Mouse (Mus musculus) stomach, postnatal 0 days (tissue): ENCODE measurements around the gene Slc9a9. TPM values are rescaled to one million over a fixed set of nuclear protein-coding genes. Genes with fewer than 3 reads are reported as not detected.

Experiments
- ATAC-seq: fragments of 200-750 bp; cut with Nextera tagmentation; 2 replicates; pipeline ENCODE4 v1.8.0; 2017; ENCODE audit not compliant: low FRiP score, low TSS enrichment
- DNase-seq: peaks from one replicate; pipeline ENCODE4 v3.0.0-alpha.2; 2016; ENCODE audit warnings: low spot score
- H3K27ac ChIP-seq: fragments of 300-500 bp; sonication (generic); replicated peaks from 2 replicates; pipeline ENCODE4 v1.5.1; 2014; ENCODE audit warnings: mild to moderate bottlenecking, control low read depth
- H3K27me3 ChIP-seq: fragments of 300-500 bp; sonication (generic); 2 replicates; pipeline ENCODE4 v1.6.1; 2014; ENCODE audit warnings: low read length; ENCODE audit not compliant: control insufficient read depth, insufficient read depth
- H3K36me3 ChIP-seq: fragments of 300-500 bp; sonication (generic); 2 replicates; pipeline ENCODE4 v1.6.1; 2014; ENCODE audit warnings: low read length, mixed read lengths; ENCODE audit not compliant: control insufficient read depth, insufficient read depth
- H3K4me1 ChIP-seq: fragments of 300-500 bp; sonication (generic); replicated peaks from 2 replicates; pipeline ENCODE4 v1.6.1; 2014; ENCODE audit warnings: antibody characterized with exemption; ENCODE audit not compliant: control insufficient read depth, insufficient read depth
- H3K4me2 ChIP-seq: fragments of 300-500 bp; sonication (generic); replicated peaks from 2 replicates; pipeline ENCODE4 v1.6.1; 2014; ENCODE audit warnings: low read depth, mild to moderate bottlenecking, control low read depth, moderate library complexity
- H3K4me3 ChIP-seq: fragments of 300-500 bp; sonication (generic); 2 replicates; pipeline ENCODE4 v1.5.1; 2014; ENCODE audit warnings: low read depth, low read length, control low read depth
- H3K9ac ChIP-seq: fragments of 300-500 bp; sonication (generic); 2 replicates; pipeline ENCODE4 v1.6.1; 2014; ENCODE audit warnings: mild to moderate bottlenecking, low read length, control low read depth, mixed read lengths
- H3K9me3 ChIP-seq: fragments of 300-500 bp; sonication (generic); 2 replicates; pipeline ENCODE4 v1.6.1; 2016; ENCODE audit warnings: low read length; ENCODE audit not compliant: control insufficient read depth
- CTCF ChIP-seq: IDR thresholded peaks from 2 replicates; pipeline ENCODE4 v1.5.1; 2016; ENCODE audit warnings: antibody characterized with exemption, low read depth, mild to moderate bottlenecking, moderate library complexity
- EP300 ChIP-seq: optimal IDR thresholded peaks from 2 replicates; pipeline ENCODE3; 2016; ENCODE audit warnings: antibody characterized with exemption
- WGBS: fragments of 180-500 bp; shearing (Covaris S2); extraction: QIAGEN DNeasy Blood & Tissue Kit; methylation state at CpG from one replicate; pipeline ENCODE4 v1.1.7; 2014; 5-methylcytosine and 5-hydroxymethylcytosine counted together
- polyA plus RNA-seq: library from polyadenylated mRNA; unstranded; fragments of >200 nt; fragmentation: Nextera tagmentation; extraction: Ambion mirVana; gene quantifications from 2 replicates; pipeline ENCODE4 v1.2.1, GENCODE M21; 2015

Slc9a9 gene
- polyA plus RNA-seq, 1 experiment from 2014 or later: 3.4 TPM

GRCm38 (mm10) chr9:94972021-94972420 lies 302.3 kb downstream of the Slc9a9 start:
- Histone ChIP-seq H3K4me2 (no peak overlapping the region), H3K36me3 (no peaks in the 10 kb centered on the region), H3K27ac (no peak overlapping the region), H3K27me3 (no peaks in the 10 kb centered on the region), H3K9ac (no peak overlapping the region), H3K4me3 (no peak overlapping the region), H3K4me1 (no peaks in the 10 kb centered on the region), H3K9me3 (no peaks in the 10 kb centered on the region)
- 66% methylated on average over 2 of the region's 2 CpGs for WGBS
- no peak for TF ChIP-seq EP300
- TF ChIP-seq CTCF: no peak
- no peak for DNase-seq
- no peak for ATAC-seq

- no peak overlapping the region for H3K4me3 ChIP-seq
- no peaks in the 10 kb centered on the region for H3K27me3 ChIP-seq
- no peak for ATAC-seq
- no peak overlapping the region for H3K4me2 ChIP-seq
- 84% methylated on average over 2 of the region's 2 CpGs for WGBS
- H3K36me3 ChIP-seq: no peaks in the 10 kb centered on the region
- no peak overlapping the region for H3K27ac ChIP-seq
- no peak overlapping the region for H3K9ac ChIP-seq
- H3K4me1 ChIP-seq: no peaks in the 10 kb centered on the region
- no peak for DNase-seq
- H3K9me3 ChIP-seq: no peaks in the 10 kb centered on the region
- TF ChIP-seq CTCF (no peak), EP300 (no peak)
Observed at GRCm38 (mm10) chr9:94972693-94973092, 303.0 kb downstream of the Slc9a9 start.

- no peak overlapping the region for H3K4me3 ChIP-seq
- 92% methylated on average over 1 of the region's 1 CpGs for WGBS
- TF ChIP-seq CTCF (no peak), EP300 (no peak)
- H3K4me1 ChIP-seq: no peaks in the 10 kb centered on the region
- DNase-seq (no peak), ATAC-seq (no peak)
- H3K36me3 ChIP-seq: no peaks in the 10 kb centered on the region
- H3K9ac ChIP-seq: no peak overlapping the region
- no peaks in the 10 kb centered on the region for H3K9me3 ChIP-seq
- H3K4me2 ChIP-seq: no peak overlapping the region
- H3K27ac ChIP-seq: no peak overlapping the region
- H3K27me3 ChIP-seq: no peaks in the 10 kb centered on the region
Observed at GRCm38 (mm10) chr9:94976191-94976590, 306.5 kb downstream of the Slc9a9 start.

GRCm38 (mm10) chr9:94993575-94993974 lies 323.9 kb downstream of the Slc9a9 start:
- Histone ChIP-seq H3K4me1 (no peaks in the 10 kb centered on the region), H3K4me2 (no peak overlapping the region), H3K27me3 (no peaks in the 10 kb centered on the region), H3K9me3 (no peaks in the 10 kb centered on the region), H3K4me3 (no peak overlapping the region), H3K9ac (no peak overlapping the region), H3K27ac (no peak overlapping the region), H3K36me3 (no peaks in the 10 kb centered on the region)
- ATAC-seq: no peak
- no peak for TF ChIP-seq CTCF
- TF ChIP-seq EP300: no peak
- WGBS: 86% methylated on average over 4 of the region's 4 CpGs
- DNase-seq: no peak

GRCm38 (mm10) chr9:95020136-95020706 lies 350.5 kb downstream of the Slc9a9 start:
- Histone ChIP-seq H3K27ac (no peak overlapping the region), H3K36me3 (no peaks in the 10 kb centered on the region), H3K9me3 (no peaks in the 10 kb centered on the region), H3K27me3 (no peaks in the 10 kb centered on the region), H3K9ac (no peak overlapping the region), H3K4me1 (no peaks in the 10 kb centered on the region), H3K4me2 (no peak overlapping the region), H3K4me3 (no peak overlapping the region)
- TF ChIP-seq CTCF (no peak), EP300 (no peak)
- 93% methylated on average over 12 of the region's 12 CpGs for WGBS
- ATAC-seq (no peak), DNase-seq (no peak)

- no peak overlapping the region for H3K27ac ChIP-seq
- no peak for TF ChIP-seq CTCF
- no peak for TF ChIP-seq EP300
Observed at GRCm38 (mm10) chr9:95034140-95034970, 364.6 kb downstream of the Slc9a9 start.

More at GRCm38 (mm10) chr9:95034140-95034970, 364.6 kb downstream of the Slc9a9 start:
- Histone ChIP-seq H3K27me3 (no peaks in the 10 kb centered on the region), H3K9me3 (no peaks in the 10 kb centered on the region), H3K4me1 (no peaks in the 10 kb centered on the region), H3K4me2 (no peak overlapping the region), H3K9ac (no peak overlapping the region), H3K36me3 (no peaks in the 10 kb centered on the region), H3K4me3 (no peak overlapping the region)
- DNase-seq (no peak), ATAC-seq (no peak)
- 65% methylated on average over 3 of the region's 3 CpGs for WGBS
